Mouse (Mus musculus) heart, embryonic 14.5 days (tissue): ENCODE measurements around the gene Gimd1. TPM values are rescaled to one million over a fixed set of nuclear protein-coding genes. Genes with fewer than 3 reads are reported as not detected.

Experiments
- ATAC-seq: fragments of 200-750 bp; cut with Nextera tagmentation; 2 replicates; pipeline ENCODE4 v1.8.0; 2017; ENCODE audit warnings: low read depth, moderate TSS enrichment; ENCODE audit not compliant: insufficient number of reproducible peaks, insufficient read depth, low FRiP score
- H3K27ac ChIP-seq, 2 experiments: fragments of 200-500 bp in 1 of 2; fragments of 300-500 bp in 1 of 2; sonication (generic) in 1 of 2; replicated peaks in 1 of 2; 2 replicates each; pipeline ENCODE4 v1.5.1; 2012 to 2014; ENCODE audit warnings: low read depth in 2 of 2, low read length in 2 of 2, control low read depth in 1 of 2, mild to moderate bottlenecking in 1 of 2, mixed read lengths in 1 of 2; ENCODE audit not compliant: control insufficient read depth in 1 of 2, insufficient read depth in 1 of 2
- H3K27me3 ChIP-seq: fragments of 300-500 bp; sonication (generic); 2 replicates; pipeline ENCODE4 v1.6.1; 2014; ENCODE audit warnings: mild to moderate bottlenecking, low read length, control low read depth; ENCODE audit not compliant: control insufficient read depth, insufficient read depth
- H3K36me3 ChIP-seq: fragments of 300-500 bp; sonication (generic); 2 replicates; pipeline ENCODE4 v1.6.1; 2014; ENCODE audit warnings: mild to moderate bottlenecking, control low read depth, low read length, mixed read lengths; ENCODE audit not compliant: control insufficient read depth, insufficient read depth
- H3K4me1 ChIP-seq, 2 experiments: fragments of 200-500 bp in 1 of 2; fragments of 300-500 bp in 1 of 2; sonication (generic) in 1 of 2; 2 replicates each; pipeline ENCODE4 v1.6.1; 2012 to 2014; ENCODE audit warnings: low read length in 2 of 2, control low read depth in 1 of 2, mixed read lengths in 1 of 2; ENCODE audit not compliant: control insufficient read depth in 2 of 2, insufficient read depth in 2 of 2
- H3K4me2 ChIP-seq: fragments of 300-500 bp; sonication (generic); 2 replicates; pipeline ENCODE4 v1.6.1; 2014; ENCODE audit warnings: mild to moderate bottlenecking, low read length
- H3K4me3 ChIP-seq, 2 experiments: fragments of 200-500 bp in 1 of 2; fragments of 300-500 bp in 1 of 2; sonication (generic) in 1 of 2; 2 replicates each; pipeline ENCODE4 v1.5.1; 2012 to 2014; ENCODE audit warnings: low read length in 2 of 2, mild to moderate bottlenecking in 2 of 2, control low read depth in 1 of 2, low read depth in 1 of 2, moderate library complexity in 1 of 2; ENCODE audit not compliant: control insufficient read depth in 1 of 2, insufficient read depth in 1 of 2
- H3K9ac ChIP-seq: fragments of 300-500 bp; sonication (generic); 2 replicates; pipeline ENCODE4 v1.6.1; 2014; ENCODE audit warnings: mild to moderate bottlenecking, low read length
- H3K9me3 ChIP-seq: fragments of 300-500 bp; sonication (generic); 2 replicates; pipeline ENCODE4 v1.6.1; 2016; ENCODE audit warnings: low read length, control low read depth; ENCODE audit not compliant: control insufficient read depth
- WGBS: fragments of 180-500 bp; shearing (Covaris S2); extraction: QIAGEN DNeasy Blood & Tissue Kit; methylation state at CpG from one replicate; pipeline ENCODE4 v1.1.7; 2014; 5-methylcytosine and 5-hydroxymethylcytosine counted together
- polyA plus RNA-seq: library from polyadenylated mRNA; unstranded; fragments of >200 nt; fragmentation: Nextera tagmentation; extraction: Ambion mirVana; gene quantifications from 2 replicates; pipeline ENCODE4 v1.2.1, GENCODE M21; 2014

The Gimd1 gene
- polyA plus RNA-seq, 1 experiment from 2014 or later: not detected

GRCm38 (mm10) chr3:132628741-132629140, 879 bp upstream of the Gimd1 start:
- ATAC-seq: no peak
- H3K36me3 ChIP-seq: no peaks in the 10 kb centered on the region
- H3K4me2 ChIP-seq: no peak overlapping the region
- no peaks in the 10 kb centered on the region for H3K9me3 ChIP-seq
- H3K27ac ChIP-seq: no peak overlapping the region
- no peak overlapping the region for H3K4me3 ChIP-seq
- 46% methylated on average over 8 of the region's 8 CpGs for WGBS
- no peaks in the 10 kb centered on the region for H3K27me3 ChIP-seq
- no peak overlapping the region for H3K9ac ChIP-seq
- H3K4me1 ChIP-seq: no peaks in the 10 kb centered on the region

- H3K4me2 ChIP-seq: no peak overlapping the region
- no peaks in the 10 kb centered on the region for H3K27me3 ChIP-seq
- ATAC-seq: no peak
- no peaks in the 10 kb centered on the region for H3K36me3 ChIP-seq
- H3K9me3 ChIP-seq: no peaks in the 10 kb centered on the region
- 41% methylated on average over 2 of the region's 2 CpGs for WGBS
- H3K4me1 ChIP-seq: no peaks in the 10 kb centered on the region
- no peak overlapping the region for H3K4me3 ChIP-seq
- no peak overlapping the region for H3K9ac ChIP-seq
- no peak overlapping the region for H3K27ac ChIP-seq
These were observed 3.6 kb downstream of the Gimd1 start for GRCm38 (mm10) chr3:132633261-132633660.

GRCm38 (mm10) chr3:132637080-132637479, 7.5 kb downstream of the Gimd1 start:
- Histone ChIP-seq H3K4me1 (no peaks in the 10 kb centered on the region), H3K9ac (no peak overlapping the region), H3K27me3 (no peaks in the 10 kb centered on the region), H3K4me3 (no peak overlapping the region), H3K36me3 (no peaks in the 10 kb centered on the region), H3K4me2 (no peak overlapping the region), H3K9me3 (no peaks in the 10 kb centered on the region), H3K27ac (no peak overlapping the region)
- no peak for ATAC-seq
- WGBS: 72% methylated on average over 3 of the region's 3 CpGs

- Histone ChIP-seq H3K9me3 (no peaks in the 10 kb centered on the region), H3K27me3 (no peaks in the 10 kb centered on the region)
These were observed 14.5 kb downstream of the Gimd1 start for GRCm38 (mm10) chr3:132644071-132644470.

GRCm38 (mm10) chr3:132646814-132647213, 17.2 kb downstream of the Gimd1 start:
- no peaks in the 10 kb centered on the region for H3K4me1 ChIP-seq
- no peaks in the 10 kb centered on the region for H3K36me3 ChIP-seq
- no peak overlapping the region for H3K4me2 ChIP-seq
- no peak overlapping the region for H3K27ac ChIP-seq
- no peak for ATAC-seq
- H3K27me3 ChIP-seq: no peaks in the 10 kb centered on the region
- H3K9me3 ChIP-seq: no peaks in the 10 kb centered on the region
- WGBS: 23% methylated on average over 1 of the region's 1 CpGs
- H3K4me3 ChIP-seq: no peak overlapping the region
- no peak overlapping the region for H3K9ac ChIP-seq

More at GRCm38 (mm10) chr3:132644071-132644470, 14.5 kb downstream of the Gimd1 start:
- Histone ChIP-seq H3K4me1 (no peaks in the 10 kb centered on the region), H3K27ac (no peak overlapping the region), H3K4me2 (no peak overlapping the region), H3K9ac (no peak overlapping the region), H3K36me3 (no peaks in the 10 kb centered on the region), H3K4me3 (no peak overlapping the region)
- WGBS: 73% methylated on average over 4 of the region's 4 CpGs
- ATAC-seq: no peak

GRCm38 (mm10) chr3:132649368-132649767, 19.7 kb downstream of the Gimd1 start:
- no peaks in the 10 kb centered on the region for H3K9me3 ChIP-seq
- 76% methylated on average over 7 of the region's 7 CpGs for WGBS
- no peak overlapping the region for H3K27ac ChIP-seq
- H3K4me3 ChIP-seq: no peak overlapping the region
- H3K4me2 ChIP-seq: no peak overlapping the region
- H3K9ac ChIP-seq: no peak overlapping the region
- no peaks in the 10 kb centered on the region for H3K4me1 ChIP-seq
- no peaks in the 10 kb centered on the region for H3K27me3 ChIP-seq
- ATAC-seq: no peak
- no peaks in the 10 kb centered on the region for H3K36me3 ChIP-seq

GRCm38 (mm10) chr3:132650191-132650590, 20.6 kb downstream of the Gimd1 start:
- no peak overlapping the region for H3K27ac ChIP-seq
- H3K4me2 ChIP-seq: no peak overlapping the region
- H3K4me1 ChIP-seq: no peaks in the 10 kb centered on the region
- H3K36me3 ChIP-seq: no peaks in the 10 kb centered on the region
- H3K9ac ChIP-seq: no peak overlapping the region
- no peak overlapping the region for H3K4me3 ChIP-seq
- no peaks in the 10 kb centered on the region for H3K27me3 ChIP-seq
- WGBS: 75% methylated on average over 5 of the region's 5 CpGs
- ATAC-seq: no peak
- no peaks in the 10 kb centered on the region for H3K9me3 ChIP-seq

GRCm38 (mm10) chr3:132651776-132652175, 22.2 kb downstream of the Gimd1 start:
- H3K27ac ChIP-seq: no peak overlapping the region
- ATAC-seq: no peak
- H3K4me1 ChIP-seq: no peaks in the 10 kb centered on the region
- H3K9ac ChIP-seq: no peak overlapping the region
- no peak overlapping the region for H3K4me3 ChIP-seq
- no peaks in the 10 kb centered on the region for H3K36me3 ChIP-seq
- WGBS: 70% methylated on average over 3 of the region's 3 CpGs
- H3K27me3 ChIP-seq: no peaks in the 10 kb centered on the region
- H3K9me3 ChIP-seq: no peaks in the 10 kb centered on the region
- H3K4me2 ChIP-seq: no peak overlapping the region
